Mouse (Mus musculus) erythroblast, embryonic 14.5 days (primary cell): ENCODE data around the gene Oxnad1. TPM values are rescaled to one million over a fixed set of nuclear protein-coding genes. Genes with fewer than 3 reads are reported as not detected.
A peak's percentile ranks its signal among the peaks of the same experiment; 100 is the strongest.

Source experiments
- H3K27me3 ChIP-seq: 2 replicates; pipeline ENCODE4 v1.6.1; 2012; ENCODE audit warnings: inconsistent platforms; ENCODE audit not compliant: control insufficient read depth
- H3K36me3 ChIP-seq: 2 replicates; pipeline ENCODE4 v1.6.1; 2012; ENCODE audit warnings: mild to moderate bottlenecking, inconsistent platforms; ENCODE audit not compliant: control insufficient read depth
- H3K4me1 ChIP-seq: 2 replicates; pipeline ENCODE4 v1.6.1; 2012; ENCODE audit warnings: inconsistent platforms; ENCODE audit not compliant: control insufficient read depth
- H3K4me3 ChIP-seq: replicated peaks from 2 replicates; pipeline ENCODE3; 2012; ENCODE audit warnings: moderate library complexity, mild to moderate bottlenecking, inconsistent platforms
- H3K9me3 ChIP-seq: 2 replicates; pipeline ENCODE4 v1.6.1; 2012; ENCODE audit warnings: low read length, inconsistent platforms, mixed read lengths; ENCODE audit not compliant: control insufficient read depth
- GATA1 ChIP-seq: IDR thresholded peaks from 2 replicates; pipeline ENCODE4 v1.6.1; 2012; ENCODE audit warnings: low read length, inconsistent platforms, mixed read lengths
- TAL1 ChIP-seq: IDR thresholded peaks from 3 replicates; pipeline ENCODE4 v1.6.1; 2012; ENCODE audit warnings: low read length, inconsistent platforms, mixed read lengths
- polyA plus RNA-seq: library from polyadenylated mRNA; stranded (reverse); fragments of >175 nt; gene quantifications from 2 replicates; pipeline ENCODE4 v1.2.3, GENCODE M21; 2012

Oxnad1 gene
- polyA plus RNA-seq, 1 experiment: 0.94 TPM

GRCm38 (mm10) chr14:32145809-32146511 is 60.8 kb downstream of the Oxnad1 start:
- H3K4me1 ChIP-seq: peaks cover 61% of the 10 kb centered on the region
- H3K9me3 ChIP-seq: peaks cover 12% of the 10 kb centered on the region
- TF ChIP-seq GATA1: peak; percentile 97
- TF ChIP-seq TAL1: peak; percentile 94
- H3K4me3 ChIP-seq: peak overlapping the region; percentile 72
- no peaks in the 10 kb centered on the region; the same call in 1 of the 2 replicates for H3K27me3 ChIP-seq
- peaks cover 34% of the 10 kb centered on the region for H3K36me3 ChIP-seq

DNA sequence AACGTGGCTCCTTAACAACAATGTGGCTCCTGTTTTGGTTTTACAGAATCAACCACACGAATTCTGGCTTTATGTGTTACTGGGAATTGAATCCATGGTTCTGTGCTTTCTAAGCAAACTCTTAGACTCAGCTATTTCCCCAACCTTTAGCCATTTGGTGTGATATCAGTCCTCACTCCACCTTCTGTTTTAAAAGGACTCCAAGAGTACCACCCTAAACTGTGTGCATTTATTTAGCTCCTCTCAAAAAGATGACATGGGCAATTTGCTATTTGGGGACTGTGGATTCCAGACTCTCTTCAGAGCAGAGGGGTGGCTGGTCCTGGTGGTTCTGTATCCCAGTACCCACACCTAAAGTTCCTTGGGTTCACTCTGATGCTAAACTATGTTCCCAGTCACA is 61.4 kb downstream of the Oxnad1 start:
- peaks cover 31% of the 10 kb centered on the region for H3K36me3 ChIP-seq
- peaks cover 12% of the 10 kb centered on the region for H3K9me3 ChIP-seq
- peaks cover 57% of the 10 kb centered on the region for H3K4me1 ChIP-seq
- H3K4me3 ChIP-seq: peak overlapping the region; percentile 72
- peaks cover 2% of the 10 kb centered on the region for H3K27me3 ChIP-seq
- TF ChIP-seq GATA1 (no peak), TAL1 (no peak)

- Histone ChIP-seq H3K27me3 (peaks cover 6% of the 10 kb centered on the region), H3K4me1 (peaks cover 30% of the 10 kb centered on the region), H3K9me3 (peaks cover 12% of the 10 kb centered on the region), H3K4me3 (no peak overlapping the region), H3K36me3 (peaks cover 9% of the 10 kb centered on the region)
- TF ChIP-seq TAL1 (no peak), GATA1 (no peak)
Measured at GRCm38 (mm10) chr14:32150872-32151271, 65.7 kb downstream of the Oxnad1 start.

GRCm38 (mm10) chr14:32152243-32152965 is 67.2 kb downstream of the Oxnad1 start:
- TF ChIP-seq TAL1: no peak
- TF ChIP-seq GATA1: no peak
- peaks cover 6% of the 10 kb centered on the region for H3K36me3 ChIP-seq

More at GRCm38 (mm10) chr14:32152243-32152965, 67.2 kb downstream of the Oxnad1 start:
- H3K4me1 ChIP-seq: peaks cover 19% of the 10 kb centered on the region
- H3K4me3 ChIP-seq: no peak overlapping the region
- H3K9me3 ChIP-seq: peaks cover 8% of the 10 kb centered on the region
- H3K27me3 ChIP-seq: peaks cover 6% of the 10 kb centered on the region

Other genes starting within 250 kb of the Oxnad1 start
- not detected in 2 replicates for gene Galnt15, start 56.4 kb upstream of the Oxnad1 start, polyA plus RNA-seq
- 4.4 and 8.2 TPM in 2 replicates for gene Dph3, start 355 bp downstream of the Oxnad1 start, polyA plus RNA-seq
- gene Msmb, start 56.6 kb downstream of the Oxnad1 start, polyA plus RNA-seq: not detected in 2 replicates
- gene Ncoa4, start 74.5 kb downstream of the Oxnad1 start, polyA plus RNA-seq: 6.9 and 7.6 TPM in 2 replicates
- 15.2 and 17.5 TPM in 2 replicates for gene Timm23, start 116.5 kb downstream of the Oxnad1 start, polyA plus RNA-seq
- 0.39 and 0.68 TPM in 2 replicates for gene Parg, start 116.6 kb downstream of the Oxnad1 start, polyA plus RNA-seq
- not detected in 2 replicates for gene Ogdhl, start 236.6 kb downstream of the Oxnad1 start, polyA plus RNA-seq